8 mouse cellular contexts compared by ENCODE assay signal in the genomic region with DNA sequence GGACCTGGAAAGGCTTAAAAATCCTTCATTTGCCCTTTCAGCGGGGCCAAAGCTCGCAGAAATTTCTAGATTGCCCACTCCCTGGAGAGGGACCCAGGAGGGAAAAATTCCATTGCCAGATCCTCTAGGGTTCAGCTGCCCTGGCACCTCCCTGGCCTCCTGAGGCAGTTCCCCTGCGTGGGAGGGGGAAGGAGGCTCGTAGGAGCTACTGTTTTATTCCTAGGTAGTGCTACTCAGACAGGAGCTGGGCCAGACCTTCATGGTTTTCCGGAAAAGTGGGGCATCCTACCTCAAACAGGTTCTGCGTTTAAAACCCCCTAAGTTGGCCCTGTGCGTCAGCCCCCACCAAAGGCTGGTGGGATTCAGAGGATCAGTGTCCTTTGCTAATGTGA. TPM values are rescaled to one million over a fixed set of nuclear protein-coding genes. Genes with fewer than 3 reads are reported as not detected.
DNase-seq lines count a peak whose midpoint lies in the region; ATAC-seq lines count a peak whose summit lies in the region.

No protein-coding gene starts in this region.

- peaks cover 90% of the 10 kb centered on the region for H3K27me3 ChIP-seq in kidney, embryonic 16.5 days (ENCODE audit: insufficient read depth, low read length)
- H3K27me3 ChIP-seq in forebrain, embryonic 16.5 days (replicated peaks; ENCODE audit: control insufficient read depth, insufficient read depth, low read length): peaks cover 74% of the 10 kb centered on the region

- DNase-seq in kidney, adult 9 months: no peak
- DNase-seq in cerebellum, adult 8-10 months: peak; percentile 70
- DNase-seq in neural tube, embryonic 10.5 days (ENCODE audit: extremely low spot score, low spot score): peak; percentile 23
- no peak for DNase-seq in layer of hippocampus, adult 18-20 months (ENCODE audit: low spot score in 2 of 2)

- H3K9ac ChIP-seq in kidney, embryonic 16.5 days (replicated peaks; ENCODE audit: low read length): no peak overlapping the region
- H3K9ac ChIP-seq in forebrain, embryonic 16.5 days (replicated peaks; ENCODE audit: low read depth, low read length): peak overlapping the region; percentile 72

- H3K4me1 ChIP-seq in kidney, embryonic 16.5 days (ENCODE audit: insufficient read depth, low read length): peaks cover 24% of the 10 kb centered on the region
- peaks cover 19% of the 10 kb centered on the region for H3K4me1 ChIP-seq in forebrain, embryonic 16.5 days (replicated peaks; ENCODE audit: control insufficient read depth, insufficient read depth, low read length)

- H3K36me3 ChIP-seq in kidney, embryonic 16.5 days (ENCODE audit: insufficient read depth, low read length): no peaks in the 10 kb centered on the region
- no peaks in the 10 kb centered on the region for H3K36me3 ChIP-seq in forebrain, embryonic 16.5 days (ENCODE audit: control insufficient read depth, insufficient read depth)

- no peaks in the 10 kb centered on the region for H3K9me3 ChIP-seq in kidney, embryonic 16.5 days (ENCODE audit: low read length)
- H3K9me3 ChIP-seq in forebrain, embryonic 16.5 days (ENCODE audit: control insufficient read depth, low read length): no peaks in the 10 kb centered on the region

- no peak overlapping the region for H3K27ac ChIP-seq in kidney, embryonic 16.5 days (ENCODE audit: low read length)
- H3K27ac ChIP-seq in forebrain, embryonic 16.5 days (ENCODE audit: low read length): peak overlapping the region; percentile 20; the same call in 1 of the 2 replicates

- H3K4me3 ChIP-seq in kidney, embryonic 16.5 days (ENCODE audit: low read length): peak overlapping the region; percentile 44
- H3K4me3 ChIP-seq in forebrain, embryonic 16.5 days (replicated peaks; ENCODE audit: low read length): peak overlapping the region; percentile 57

- H3K4me2 ChIP-seq in kidney, embryonic 16.5 days (replicated peaks; ENCODE audit: low read depth, low read length): peak overlapping the region; percentile 74
- H3K4me2 ChIP-seq in forebrain, embryonic 16.5 days (ENCODE audit: low read length): peak overlapping the region; percentile 65

- WGBS in kidney, embryonic 16.5 days: 0% methylated on average over 7 of the region's 7 CpGs
- WGBS in forebrain, embryonic 16.5 days: 2% methylated on average over 7 of the region's 7 CpGs

- ATAC-seq in kidney, embryonic 16.5 days (ENCODE audit: low FRiP score, low TSS enrichment): no peak
- ATAC-seq in forebrain, embryonic 16.5 days: peak; percentile 1; the same call in 1 of the 2 replicates
- ATAC-seq in CD4-positive, CD25-positive, alpha-beta regulatory T cell, adult 4 months: no peak
- no peak for ATAC-seq in inflammation-experienced regulatory T-cells, adult 6 months

RNA-seq across cellular contexts. Expression of a gene that starts 0.9 kb away (rescaled TPM):
- 0.28 TPM in 1 of 2 replicates, not detected in the other for polyA plus RNA-seq in kidney, embryonic 16.5 days (2015; fragmentation: Nextera tagmentation; extraction: Ambion mirVana)
- polyA plus RNA-seq in forebrain, embryonic 16.5 days (2015; fragmentation: Nextera tagmentation; extraction: Ambion mirVana): 34.2 and 38.3 TPM in 2 replicates
- not detected for polyA plus RNA-seq in CD4-positive, CD25-positive, alpha-beta regulatory T cell, adult 4 months (2017; shearing (Covaris generic))
- total RNA-seq in layer of hippocampus, adult 18-20 months (2021): 100 to 1,000 TPM; 383 to 399 TPM
- under 1 TPM in 1 of 3 experiments, not detected in 2; 0.40 TPM for polyA plus RNA-seq in inflammation-experienced regulatory T-cells, adult 6 months (2017; shearing (Covaris generic))

RNA-seq across cellular contexts. Expression of a gene that starts 38.7 kb away (rescaled TPM):
- polyA plus RNA-seq in kidney, embryonic 16.5 days (2015; fragmentation: Nextera tagmentation; extraction: Ambion mirVana): 16.0 and 16.2 TPM in 2 replicates
- polyA plus RNA-seq in forebrain, embryonic 16.5 days (2015; fragmentation: Nextera tagmentation; extraction: Ambion mirVana): 7.2 and 7.3 TPM in 2 replicates
- 10 to 100 TPM; 19.5 to 34.7 TPM for polyA plus RNA-seq in CD4-positive, CD25-positive, alpha-beta regulatory T cell, adult 4 months (2017; shearing (Covaris generic))
- 10 to 100 TPM; 28.9 to 31.0 TPM for total RNA-seq in layer of hippocampus, adult 18-20 months (2021)
- polyA plus RNA-seq in inflammation-experienced regulatory T-cells, adult 6 months (2017; shearing (Covaris generic)): 10 to 100 TPM; 20.7 to 27.4 (median 23.2) TPM

Comparison
In these comparisons a context has a peak if more than half of its experiments do, and no peak if none do; other contexts are left out.
1. DNase-seq: peak in cerebellum, adult 8-10 months (single experiment) and neural tube, embryonic 10.5 days (single experiment); none in kidney, adult 9 months (single experiment) and layer of hippocampus, adult 18-20 months (0 of 2).
2. RNA of a gene that starts 0.9 kb away (polyA plus RNA-seq): 34.2 to 38.3 TPM in forebrain, embryonic 16.5 days; 0.28 TPM in kidney, embryonic 16.5 days, not detected in CD4-positive, CD25-positive, alpha-beta regulatory T cell, adult 4 months and 0.40 TPM in inflammation-experienced regulatory T-cells, adult 6 months; every median in the first group is over 10 times any median in the second.